Mouse (Mus musculus) heart, postnatal 0 days (tissue): Measurements from ENCODE around the gene Ss18l2.

Source experiments
- CTCF ChIP-seq: IDR thresholded peaks from 2 replicates; pipeline ENCODE4 v1.5.1; 2016; ENCODE audit warnings: antibody characterized with exemption, control low read depth, low read depth
- EP300 ChIP-seq: IDR thresholded peaks from 2 replicates; pipeline ENCODE4 v1.6.1; 2016; ENCODE audit warnings: antibody characterized with exemption, low read depth

- TF ChIP-seq CTCF: no peak
- TF ChIP-seq EP300: no peak
Measured at GRCm38 (mm10) chr9:121682037-121682680, 28.0 kb upstream of the Ss18l2 start.
